Mouse (Mus musculus) hindbrain, embryonic 16.5 days (tissue): ENCODE measurements around the gene Large2. TPM values are rescaled to one million over a fixed set of nuclear protein-coding genes. Genes with fewer than 3 reads are reported as not detected.
A peak's percentile ranks its signal among the peaks of the same experiment; 100 is the strongest.

Source experiments
- ATAC-seq: fragments of 200-750 bp; cut with Nextera tagmentation; 2 replicates; pipeline ENCODE4 v1.8.0; 2017; ENCODE audit warnings: moderate TSS enrichment, moderate library complexity
- H3K27ac ChIP-seq: fragments of 300-500 bp; sonication (generic); 2 replicates; pipeline ENCODE4 v1.5.1; 2014; ENCODE audit warnings: low read depth, mild to moderate bottlenecking, control low read depth, low read length, moderate library complexity
- H3K27me3 ChIP-seq: fragments of 300-500 bp; sonication (generic); replicated peaks from 2 replicates; pipeline ENCODE4 v1.6.1; 2014; ENCODE audit warnings: low read length; ENCODE audit not compliant: control insufficient read depth, insufficient read depth
- H3K36me3 ChIP-seq: fragments of 300-500 bp; sonication (generic); 2 replicates; pipeline ENCODE4 v1.6.1; 2014; ENCODE audit warnings: mild to moderate bottlenecking, low read length, moderate library complexity, mixed read lengths; ENCODE audit not compliant: control insufficient read depth, insufficient read depth
- H3K4me1 ChIP-seq: fragments of 300-500 bp; sonication (generic); 2 replicates; pipeline ENCODE4 v1.6.1; 2014; ENCODE audit warnings: low read depth, low read length; ENCODE audit not compliant: control insufficient read depth, insufficient read depth
- H3K4me2 ChIP-seq: fragments of 300-500 bp; sonication (generic); 2 replicates; pipeline ENCODE4 v1.6.1; 2014; ENCODE audit warnings: mild to moderate bottlenecking, low read length, control low read depth, moderate library complexity
- H3K4me3 ChIP-seq: fragments of 300-500 bp; sonication (generic); 2 replicates; pipeline ENCODE4 v1.5.1; 2014; ENCODE audit warnings: mild to moderate bottlenecking, low read length, control low read depth, moderate library complexity
- H3K9ac ChIP-seq: fragments of 300-500 bp; sonication (generic); 2 replicates; pipeline ENCODE4 v1.6.1; 2014; ENCODE audit warnings: low read depth, mild to moderate bottlenecking, control low read depth, low read length, moderate library complexity
- H3K9me3 ChIP-seq: fragments of 300-500 bp; sonication (generic); 2 replicates; pipeline ENCODE4 v1.6.1; 2014; ENCODE audit warnings: mild to moderate bottlenecking, low read length, moderate library complexity; ENCODE audit not compliant: control insufficient read depth
- WGBS: fragments of 180-500 bp; shearing (Covaris S2); extraction: QIAGEN DNeasy Blood & Tissue Kit; methylation state at CpG from one replicate; pipeline ENCODE4 v1.1.7; 2014; 5-methylcytosine and 5-hydroxymethylcytosine counted together
- polyA plus RNA-seq: library from polyadenylated mRNA; unstranded; fragments of >200 nt; fragmentation: Nextera tagmentation; extraction: Ambion mirVana; gene quantifications from 2 replicates; pipeline ENCODE4 v1.2.1, GENCODE M21; 2015

The Large2 gene
- polyA plus RNA-seq, 1 experiment from 2014 or later: 1.7 TPM

- 4% methylated on average over 26 of the region's 26 CpGs for WGBS
- Histone ChIP-seq H3K9ac (peak overlapping the region; percentile 41), H3K27me3 (no peaks in the 10 kb centered on the region), H3K9me3 (no peaks in the 10 kb centered on the region), H3K36me3 (0 out of 2 replicates have a peak, but pooled peaks cover 2% of the 10 kb centered on the region), H3K4me1 (peaks cover 54% of the 10 kb centered on the region), H3K27ac (peak overlapping the region; percentile 55), H3K4me3 (peak overlapping the region; percentile 28), H3K4me2 (peak overlapping the region; percentile 49)
- ATAC-seq: no peak
Observed at GRCm38 (mm10) chr2:92392318-92393264, 17.9 kb upstream of the Large2 start.

- peaks cover 54% of the 10 kb centered on the region for H3K4me1 ChIP-seq
Observed at GRCm38 (mm10) chr2:92391703-92392317, 17.1 kb upstream of the Large2 start.

GRCm38 (mm10) chr2:92391116-92391515 lies 16.4 kb upstream of the Large2 start:
- Histone ChIP-seq H3K9me3 (no peaks in the 10 kb centered on the region), H3K9ac (no peak overlapping the region), H3K4me1 (peaks cover 54% of the 10 kb centered on the region), H3K36me3 (peaks cover 14% of the 10 kb centered on the region), H3K27me3 (no peaks in the 10 kb centered on the region), H3K4me2 (no peak overlapping the region), H3K4me3 (no peak overlapping the region), H3K27ac (no peak overlapping the region)
- WGBS: 80% methylated on average over 8 of the region's 8 CpGs
- ATAC-seq: no peak

More at GRCm38 (mm10) chr2:92391703-92392317, 17.1 kb upstream of the Large2 start:
- Histone ChIP-seq H3K9ac (peak overlapping the region; percentile 41), H3K4me2 (peak overlapping the region; percentile 49), H3K4me3 (peak overlapping the region; percentile 28), H3K27me3 (no peaks in the 10 kb centered on the region), H3K9me3 (no peaks in the 10 kb centered on the region), H3K27ac (peak overlapping the region; percentile 55), H3K36me3 (peaks cover 8% of the 10 kb centered on the region)
- WGBS: 16% methylated on average over 11 of the region's 11 CpGs
- ATAC-seq: 0 out of 2 replicates have a peak, but pooled peaks have one; percentile 1

GRCm38 (mm10) chr2:92390206-92390930 lies 15.7 kb upstream of the Large2 start:
- 64% methylated on average over 6 of the region's 6 CpGs for WGBS
- ATAC-seq: no peak
- H3K4me1 ChIP-seq: peaks cover 54% of the 10 kb centered on the region
- H3K36me3 ChIP-seq: peaks cover 22% of the 10 kb centered on the region
- peak overlapping the region; percentile 31 for H3K27ac ChIP-seq
- H3K9me3 ChIP-seq: no peaks in the 10 kb centered on the region
- H3K9ac ChIP-seq: no peak overlapping the region
- H3K4me2 ChIP-seq: no peak overlapping the region
- no peaks in the 10 kb centered on the region for H3K27me3 ChIP-seq
- H3K4me3 ChIP-seq: no peak overlapping the region

GRCm38 (mm10) chr2:92389645-92390044 lies 15.0 kb upstream of the Large2 start:
- Histone ChIP-seq H3K9ac (peak overlapping the region; percentile 88; the same call in 1 of the 2 replicates), H3K4me1 (peaks cover 54% of the 10 kb centered on the region), H3K9me3 (no peaks in the 10 kb centered on the region), H3K4me3 (peak overlapping the region; percentile 81), H3K36me3 (peaks cover 26% of the 10 kb centered on the region), H3K27me3 (no peaks in the 10 kb centered on the region), H3K4me2 (peak overlapping the region; percentile 88), H3K27ac (peak overlapping the region; percentile 90)
- no peak for ATAC-seq
- 3% methylated on average over 10 of the region's 10 CpGs for WGBS

GRCm38 (mm10) chr2:92388891-92389641 lies 14.4 kb upstream of the Large2 start:
- peak; percentile 89 for ATAC-seq
- Histone ChIP-seq H3K9ac (peak overlapping the region; percentile 88), H3K27me3 (no peaks in the 10 kb centered on the region), H3K4me2 (peak overlapping the region; percentile 88), H3K36me3 (peaks cover 30% of the 10 kb centered on the region), H3K4me3 (peak overlapping the region; percentile 81), H3K27ac (peak overlapping the region; percentile 90), H3K4me1 (peaks cover 54% of the 10 kb centered on the region), H3K9me3 (no peaks in the 10 kb centered on the region)
- WGBS: under 1% methylated on average over 49 of the region's 62 CpGs

GRCm38 (mm10) chr2:92388081-92388517 lies 13.4 kb upstream of the Large2 start:
- 17% methylated on average over 3 of the region's 3 CpGs for WGBS
- peak overlapping the region; percentile 88 for H3K4me2 ChIP-seq
- H3K27me3 ChIP-seq: no peaks in the 10 kb centered on the region
- no peaks in the 10 kb centered on the region for H3K9me3 ChIP-seq
- peaks cover 35% of the 10 kb centered on the region for H3K36me3 ChIP-seq
- peaks cover 50% of the 10 kb centered on the region for H3K4me1 ChIP-seq
- ATAC-seq: no peak
- peak overlapping the region; percentile 81 for H3K4me3 ChIP-seq
- H3K9ac ChIP-seq: peak overlapping the region; percentile 88
- H3K27ac ChIP-seq: peak overlapping the region; percentile 90

- H3K27me3 ChIP-seq: no peaks in the 10 kb centered on the region
- H3K36me3 ChIP-seq: peaks cover 35% of the 10 kb centered on the region
- WGBS: 57% methylated on average over 4 of the region's 4 CpGs
- peaks cover 45% of the 10 kb centered on the region for H3K4me1 ChIP-seq
- H3K9ac ChIP-seq: peak overlapping the region; percentile 4; the same call in 1 of the 2 replicates
- H3K9me3 ChIP-seq: no peaks in the 10 kb centered on the region
- no peak overlapping the region for H3K27ac ChIP-seq
- H3K4me3 ChIP-seq: peak overlapping the region; percentile 81
- ATAC-seq: no peak
- H3K4me2 ChIP-seq: peak overlapping the region; percentile 88
Observed at GRCm38 (mm10) chr2:92387646-92388045, 13.0 kb upstream of the Large2 start.
